Mouse (Mus musculus): Measurements from ENCODE around the gene Olfr153. TPM values are rescaled to one million over a fixed set of nuclear protein-coding genes. Genes with fewer than 3 reads are reported as not detected.
"Not testable (repeated sequence)": the region's sequence is repeated elsewhere in the genome, so short reads cannot be mapped to it uniquely, and the experiment has no call there.

The Olfr153 gene
- total RNA-seq (2015) (not detected in 2 replicates), total RNA-seq (2017) (not detected in 2 replicates)

GRCm38 (mm10) chr2:87531496-87531895 is at the start of gene Olfr153:
Olfr153 (plus strand) TSS chr2:87531796.
- no peak for ATAC-seq (replicated peaks; ENCODE audit: poor library complexity)

- no peak for ATAC-seq (replicated peaks; ENCODE audit: poor library complexity)
Observed at GRCm38 (mm10) chr2:87482276-87482675, 49.3 kb upstream of the Olfr153 start.

GRCm38 (mm10) chr2:87496993-87497392 is 34.6 kb upstream of the Olfr153 start, which contains the start of gene Pramel7:
Pramel7 (minus strand) TSS chr2:87497093.
- ATAC-seq (replicated peaks; ENCODE audit: poor library complexity): not testable (repeated sequence)

GRCm38 (mm10) chr2:87506265-87506664 is 25.3 kb upstream of the Olfr153 start, which contains the start of gene Pramel6:
Pramel6 (plus strand) TSS chr2:87506565.
- ATAC-seq (replicated peaks; ENCODE audit: poor library complexity): no peak

- no peak for ATAC-seq (replicated peaks; ENCODE audit: poor library complexity)
Observed at GRCm38 (mm10) chr2:87515046-87515445, 16.6 kb upstream of the Olfr153 start.

- no peak for ATAC-seq (replicated peaks; ENCODE audit: poor library complexity)
Observed at GRCm38 (mm10) chr2:87515457-87516060, 16.0 kb upstream of the Olfr153 start.

GRCm38 (mm10) chr2:87516581-87516980 is 15.0 kb upstream of the Olfr153 start:
- ATAC-seq (replicated peaks; ENCODE audit: poor library complexity): no peak

- no peak for ATAC-seq (replicated peaks; ENCODE audit: poor library complexity)
Observed at GRCm38 (mm10) chr2:87520651-87521050, 10.9 kb upstream of the Olfr153 start.

GRCm38 (mm10) chr2:87525899-87526616 is 5.5 kb upstream of the Olfr153 start:
- not testable (repeated sequence) for ATAC-seq (replicated peaks; ENCODE audit: poor library complexity)

- ATAC-seq (replicated peaks; ENCODE audit: poor library complexity): no peak
Observed at GRCm38 (mm10) chr2:87534826-87535225, 3.2 kb downstream of the Olfr153 start.

- ATAC-seq (replicated peaks; ENCODE audit: poor library complexity): no peak
Observed at GRCm38 (mm10) chr2:87545442-87545841, 13.8 kb downstream of the Olfr153 start, which contains the start of gene Olfr1128. Olfr1128 (minus strand) TSS chr2:87545542.

- not testable (repeated sequence) for ATAC-seq (replicated peaks; ENCODE audit: poor library complexity)
Observed at GRCm38 (mm10) chr2:87573602-87574001, 42.0 kb downstream of the Olfr153 start, which contains the start of gene Olfr1129. Olfr1129 (plus strand) TSS chr2:87573902.

Other genes with a start within 250 kb of the Olfr153 start
- gene Olfr1118, start 224.2 kb upstream of the Olfr153 start, total RNA-seq (2015): not detected in 2 replicates
- gene Olfr1118, start 224.2 kb upstream of the Olfr153 start, total RNA-seq (2017): not detected in 2 replicates
- gene Olfr1120, start 177.0 kb upstream of the Olfr153 start, total RNA-seq (2015): not detected in 2 replicates
- not detected in 2 replicates for gene Olfr1120, start 177.0 kb upstream of the Olfr153 start, total RNA-seq (2017)
- gene Olfr1121, start 161.9 kb upstream of the Olfr153 start, total RNA-seq (2015): not detected in 2 replicates
- not detected in 2 replicates for gene Olfr1121, start 161.9 kb upstream of the Olfr153 start, total RNA-seq (2017)
- gene Olfr1122, start 145.9 kb upstream of the Olfr153 start, total RNA-seq (2015): not detected in 2 replicates
- gene Olfr1122, start 145.9 kb upstream of the Olfr153 start, total RNA-seq (2017): not detected in 2 replicates
- not detected in 2 replicates for gene Olfr1123, start 115.2 kb upstream of the Olfr153 start, total RNA-seq (2015)
- not detected in 2 replicates for gene Olfr1123, start 115.2 kb upstream of the Olfr153 start, total RNA-seq (2017)
- gene Olfr1124, start 101.5 kb upstream of the Olfr153 start, total RNA-seq (2015): not detected in 2 replicates
- gene Olfr1124, start 101.5 kb upstream of the Olfr153 start, total RNA-seq (2017): not detected in 2 replicates
- gene Olfr1126, start 77.8 kb upstream of the Olfr153 start, total RNA-seq (2015): not detected in 2 replicates
- not detected in 2 replicates for gene Olfr1126, start 77.8 kb upstream of the Olfr153 start, total RNA-seq (2017)
- gene Pramel7, start 34.7 kb upstream of the Olfr153 start, total RNA-seq (2015): not detected in 2 replicates
- gene Pramel7, start 34.7 kb upstream of the Olfr153 start, total RNA-seq (2017): not detected in 2 replicates
- not detected in 2 replicates for gene Pramel6, start 25.2 kb upstream of the Olfr153 start, total RNA-seq (2015)
- gene Pramel6, start 25.2 kb upstream of the Olfr153 start, total RNA-seq (2017): not detected in 2 replicates
- gene Olfr1128, start 13.7 kb downstream of the Olfr153 start, total RNA-seq (2015): not detected in 2 replicates
- gene Olfr1128, start 13.7 kb downstream of the Olfr153 start, total RNA-seq (2017): not detected in 2 replicates
- not detected in 2 replicates for gene Olfr1129, start 42.1 kb downstream of the Olfr153 start, total RNA-seq (2015)
- gene Olfr1129, start 42.1 kb downstream of the Olfr153 start, total RNA-seq (2017): not detected in 2 replicates
- not detected in 2 replicates for gene Olfr1130, start 74.4 kb downstream of the Olfr153 start, total RNA-seq (2015)
- not detected in 2 replicates for gene Olfr1130, start 74.4 kb downstream of the Olfr153 start, total RNA-seq (2017)
- gene Olfr1131, start 95.3 kb downstream of the Olfr153 start, total RNA-seq (2015): not detected in 2 replicates
- gene Olfr1131, start 95.3 kb downstream of the Olfr153 start, total RNA-seq (2017): not detected in 2 replicates
- gene Olfr1132, start 105.7 kb downstream of the Olfr153 start, total RNA-seq (2015): not detected in 2 replicates
- gene Olfr1132, start 105.7 kb downstream of the Olfr153 start, total RNA-seq (2017): not detected in 2 replicates
- gene Olfr1133, start 115.6 kb downstream of the Olfr153 start, total RNA-seq (2015): not detected in 2 replicates
- not detected in 2 replicates for gene Olfr1133, start 115.6 kb downstream of the Olfr153 start, total RNA-seq (2017)
- gene Olfr1134, start 126.7 kb downstream of the Olfr153 start, total RNA-seq (2015): not detected in 2 replicates
- not detected in 2 replicates for gene Olfr1134, start 126.7 kb downstream of the Olfr153 start, total RNA-seq (2017)
- gene Olfr1135, start 141.9 kb downstream of the Olfr153 start, total RNA-seq (2015): not detected in 2 replicates
- not detected in 2 replicates for gene Olfr1135, start 141.9 kb downstream of the Olfr153 start, total RNA-seq (2017)
- not detected in 2 replicates for gene Olfr1136, start 162.2 kb downstream of the Olfr153 start, total RNA-seq (2015)
- not detected in 2 replicates for gene Olfr1136, start 162.2 kb downstream of the Olfr153 start, total RNA-seq (2017)
- not detected in 2 replicates for gene Olfr1137, start 181.4 kb downstream of the Olfr153 start, total RNA-seq (2015)
- not detected in 2 replicates for gene Olfr1137, start 181.4 kb downstream of the Olfr153 start, total RNA-seq (2017)
- gene Olfr1138, start 208.2 kb downstream of the Olfr153 start, total RNA-seq (2015): not detected in 2 replicates
- not detected in 2 replicates for gene Olfr1138, start 208.2 kb downstream of the Olfr153 start, total RNA-seq (2017)
- not detected in 2 replicates for gene Olfr1140, start 212.0 kb downstream of the Olfr153 start, total RNA-seq (2015)
- gene Olfr1140, start 212.0 kb downstream of the Olfr153 start, total RNA-seq (2017): not detected in 2 replicates
- gene Olfr1141, start 222.2 kb downstream of the Olfr153 start, total RNA-seq (2015): not detected in 2 replicates
- not detected in 2 replicates for gene Olfr1141, start 222.2 kb downstream of the Olfr153 start, total RNA-seq (2017)
- not detected in 2 replicates for gene Olfr152, start 247.7 kb downstream of the Olfr153 start, total RNA-seq (2015)
- not detected in 2 replicates for gene Olfr152, start 247.7 kb downstream of the Olfr153 start, total RNA-seq (2017)